Mouse (Mus musculus) midbrain, embryonic 12.5 days (tissue): Measurements from ENCODE around the gene Rtn4rl2. TPM values are rescaled to one million over a fixed set of nuclear protein-coding genes. Genes with fewer than 3 reads are reported as not detected.

Experiments used
- ATAC-seq: fragments of 200-750 bp; cut with Nextera tagmentation; 2 replicates; pipeline ENCODE4 v1.8.0; 2017; ENCODE audit warnings: low read depth, moderate TSS enrichment, moderate library complexity; ENCODE audit not compliant: low FRiP score
- H3K27ac ChIP-seq: fragments of 300-500 bp; sonication (generic); replicated peaks from 2 replicates; pipeline ENCODE4 v1.5.1; 2016; ENCODE audit warnings: mild to moderate bottlenecking
- H3K27me3 ChIP-seq: fragments of 300-500 bp; sonication (generic); 2 replicates; pipeline ENCODE4 v1.6.1; 2016; ENCODE audit warnings: mild to moderate bottlenecking
- H3K36me3 ChIP-seq: fragments of 300-500 bp; sonication (generic); 2 replicates; pipeline ENCODE4 v1.6.1; 2016
- H3K4me1 ChIP-seq: fragments of 300-500 bp; sonication (generic); 2 replicates; pipeline ENCODE4 v1.6.1; 2016
- H3K4me2 ChIP-seq: fragments of 300-500 bp; sonication (generic); replicated peaks from 2 replicates; pipeline ENCODE4 v1.6.1; 2016; ENCODE audit warnings: mild to moderate bottlenecking, moderate library complexity
- H3K4me3 ChIP-seq: fragments of 300-500 bp; sonication (generic); 2 replicates; pipeline ENCODE4 v1.5.1; 2016; ENCODE audit warnings: mild to moderate bottlenecking
- H3K9ac ChIP-seq: fragments of 300-500 bp; sonication (generic); replicated peaks from 2 replicates; pipeline ENCODE4 v1.6.1; 2016; ENCODE audit warnings: mild to moderate bottlenecking, moderate library complexity
- H3K9me3 ChIP-seq: fragments of 300-500 bp; sonication (generic); 2 replicates; pipeline ENCODE4 v1.6.1; 2016; ENCODE audit warnings: mild to moderate bottlenecking
- WGBS: fragments of 180-500 bp; shearing (Covaris S2); methylation state at CpG from one replicate; pipeline ENCODE4 v1.1.7; 2016; 5-methylcytosine and 5-hydroxymethylcytosine counted together
- polyA plus RNA-seq: library from polyadenylated mRNA; unstranded; fragments of >200 nt; fragmentation: Nextera tagmentation; extraction: Ambion mirVana; gene quantifications from 2 replicates; pipeline ENCODE4 v1.2.1, GENCODE M21; 2016

Gene Rtn4rl2
- polyA plus RNA-seq, 1 experiment from 2014 or later, result 4.1 TPM

DNA sequence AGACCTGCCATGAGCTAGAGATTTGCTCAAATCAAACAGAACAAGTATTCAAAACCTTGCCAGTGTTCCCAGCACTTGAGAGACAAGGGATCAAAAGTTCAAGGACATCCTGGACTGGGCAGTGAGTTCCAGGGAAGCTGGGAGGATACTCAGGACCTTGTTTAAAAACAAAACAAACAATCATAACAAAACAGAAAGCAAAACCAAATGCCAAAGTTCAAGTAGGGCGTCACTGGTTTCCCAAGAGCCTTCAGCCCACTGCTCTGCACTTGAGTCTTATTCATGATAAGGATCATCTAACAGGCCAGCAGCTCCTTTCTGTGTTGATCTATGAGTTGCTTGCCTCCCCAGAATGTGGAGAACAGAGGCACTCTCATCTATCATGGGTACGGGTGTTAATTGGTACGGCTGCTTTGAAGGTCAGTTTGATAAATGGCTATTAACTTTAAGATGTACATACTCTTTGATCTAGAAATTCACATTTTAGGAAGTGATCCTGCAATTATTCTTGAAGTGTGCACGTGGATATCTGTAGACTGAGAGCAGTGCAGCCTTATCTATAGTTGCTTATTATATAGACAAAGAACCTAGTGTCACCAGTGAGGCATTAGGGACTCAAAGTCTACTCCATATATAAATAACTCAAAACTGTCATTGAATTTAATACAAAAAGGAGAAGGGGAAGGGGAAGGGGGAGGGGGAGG, 9.1 kb upstream of the Rtn4rl2 start:
- Histone ChIP-seq H3K27ac (no peak overlapping the region), H3K36me3 (no peaks in the 10 kb centered on the region), H3K4me2 (no peak overlapping the region), H3K4me1 (no peaks in the 10 kb centered on the region), H3K4me3 (no peak overlapping the region), H3K9ac (no peak overlapping the region), H3K27me3 (peaks cover 9% of the 10 kb centered on the region), H3K9me3 (no peaks in the 10 kb centered on the region)
- no peak for ATAC-seq
- WGBS, result 81% methylated on average over 4 of the region's 4 CpGs

GRCm38 (mm10) chr2:84893359-84893758, 6.8 kb upstream of the Rtn4rl2 start:
- Histone ChIP-seq H3K36me3 (no peaks in the 10 kb centered on the region), H3K27me3 (peaks cover 24% of the 10 kb centered on the region), H3K4me2 (no peak overlapping the region), H3K9ac (no peak overlapping the region), H3K4me3 (no peak overlapping the region), H3K4me1 (peaks cover 10% of the 10 kb centered on the region; the same call in 1 of the 2 replicates), H3K9me3 (no peaks in the 10 kb centered on the region), H3K27ac (no peak overlapping the region)
- WGBS, result 46% methylated on average over 6 of the region's 6 CpGs
- no peak for ATAC-seq

DNA sequence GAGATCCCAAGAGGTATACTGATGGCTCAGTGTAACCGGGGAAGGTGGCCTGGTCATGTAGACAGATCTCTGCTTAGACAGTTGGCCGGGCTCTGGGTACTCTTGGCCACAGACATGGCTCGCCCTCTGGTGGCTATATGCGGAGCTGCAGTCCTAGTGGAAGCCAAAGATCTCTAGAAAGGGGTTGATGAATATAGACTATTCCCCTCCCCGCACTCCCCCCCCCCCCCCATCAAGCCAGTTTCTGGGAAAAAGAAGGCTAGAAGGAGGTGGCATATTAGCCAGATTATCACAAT, 3.5 kb upstream of the Rtn4rl2 start:
- peaks cover 33% of the 10 kb centered on the region for H3K4me1 ChIP-seq
- under 1% methylated on average over 5 of the region's 5 CpGs for WGBS
- H3K9ac ChIP-seq, result no peak overlapping the region
- H3K4me2 ChIP-seq, result no peak overlapping the region
- no peaks in the 10 kb centered on the region for H3K9me3 ChIP-seq
- H3K27me3 ChIP-seq, result peaks cover 58% of the 10 kb centered on the region
- H3K36me3 ChIP-seq, result no peaks in the 10 kb centered on the region
- H3K27ac ChIP-seq, result no peak overlapping the region
- ATAC-seq, result no peak
- H3K4me3 ChIP-seq, result no peak overlapping the region

- H3K4me2 ChIP-seq, result peak overlapping the region; percentile 94
- no peaks in the 10 kb centered on the region for H3K9me3 ChIP-seq
- 13% methylated on average over 14 of the region's 14 CpGs for WGBS
- H3K27ac ChIP-seq, result no peak overlapping the region
- H3K36me3 ChIP-seq, result no peaks in the 10 kb centered on the region
- H3K9ac ChIP-seq, result peak overlapping the region; percentile 24; the same call in 1 of the 2 replicates
- H3K27me3 ChIP-seq, result peaks cover 63% of the 10 kb centered on the region
- peak overlapping the region; percentile 30 for H3K4me3 ChIP-seq
- no peak for ATAC-seq
- H3K4me1 ChIP-seq, result peaks cover 33% of the 10 kb centered on the region
Observed at GRCm38 (mm10) chr2:84889316-84890044, 3.0 kb upstream of the Rtn4rl2 start.

- H3K4me1 ChIP-seq, result peaks cover 34% of the 10 kb centered on the region
Observed at GRCm38 (mm10) chr2:84888657-84889315, 2.3 kb upstream of the Rtn4rl2 start.

DNA sequence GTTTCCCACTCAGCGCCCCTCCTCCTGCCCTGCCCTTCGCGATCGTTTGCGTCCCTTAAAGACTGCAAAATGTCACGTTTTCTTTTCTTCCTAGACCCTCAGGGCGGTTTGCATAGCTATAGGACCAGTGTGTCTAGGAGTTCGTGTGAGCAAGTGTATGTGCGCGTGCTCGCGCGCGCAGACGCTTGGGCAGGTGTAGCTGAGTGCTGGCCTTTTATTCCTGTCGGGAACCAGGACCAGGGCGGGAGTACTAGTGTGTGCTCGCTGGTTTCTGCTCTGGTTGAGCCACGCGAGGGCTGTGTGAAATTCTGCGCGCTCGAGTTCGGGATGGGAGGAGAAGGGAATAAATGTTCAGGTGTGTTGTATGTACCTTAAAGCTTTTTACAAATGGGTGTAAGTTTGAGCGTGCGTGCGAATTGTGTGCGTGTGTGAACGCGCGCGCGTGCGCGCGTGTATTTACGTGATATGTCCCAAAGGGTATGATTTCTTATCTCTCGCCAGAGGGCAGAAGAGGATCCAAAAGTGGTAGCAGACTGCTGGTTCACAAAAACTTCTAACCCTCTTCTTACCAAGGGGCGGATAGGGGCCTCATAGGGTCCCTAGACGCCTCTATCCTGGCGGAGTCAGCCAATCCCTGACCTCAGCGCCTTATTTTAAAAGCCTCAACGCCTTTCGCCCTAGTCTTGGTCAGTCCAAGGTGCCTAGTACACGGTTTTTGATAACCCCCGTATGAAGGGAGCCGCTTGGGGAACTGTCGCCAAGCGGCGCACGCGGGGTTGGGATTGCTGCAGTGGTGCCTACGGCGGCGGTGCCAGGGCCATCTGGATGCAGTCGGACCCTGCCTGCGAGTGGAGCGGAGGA, 1.1 kb upstream of the Rtn4rl2 start:
- peaks cover 46% of the 10 kb centered on the region for H3K4me1 ChIP-seq
- under 1% methylated on average over 58 of the region's 58 CpGs for WGBS
- H3K27ac ChIP-seq, result no peak overlapping the region
- peaks cover 82% of the 10 kb centered on the region for H3K27me3 ChIP-seq
- H3K9ac ChIP-seq, result 0 out of 2 replicates have a peak overlapping the region, but pooled peaks have one; percentile 58
- H3K4me3 ChIP-seq, result peak overlapping the region; percentile 62
- peak overlapping the region; percentile 94 for H3K4me2 ChIP-seq
- peak; percentile 17 for ATAC-seq
- no peaks in the 10 kb centered on the region for H3K36me3 ChIP-seq
- H3K9me3 ChIP-seq, result no peaks in the 10 kb centered on the region

More at GRCm38 (mm10) chr2:84888657-84889315, 2.3 kb upstream of the Rtn4rl2 start:
- Histone ChIP-seq H3K36me3 (no peaks in the 10 kb centered on the region), H3K27me3 (peaks cover 70% of the 10 kb centered on the region), H3K9ac (peak overlapping the region; percentile 24; the same call in 1 of the 2 replicates), H3K4me3 (peak overlapping the region; percentile 30), H3K4me2 (peak overlapping the region; percentile 94), H3K9me3 (no peaks in the 10 kb centered on the region), H3K27ac (no peak overlapping the region)
- 2% methylated on average over 27 of the region's 28 CpGs for WGBS
- no peak for ATAC-seq

DNA sequence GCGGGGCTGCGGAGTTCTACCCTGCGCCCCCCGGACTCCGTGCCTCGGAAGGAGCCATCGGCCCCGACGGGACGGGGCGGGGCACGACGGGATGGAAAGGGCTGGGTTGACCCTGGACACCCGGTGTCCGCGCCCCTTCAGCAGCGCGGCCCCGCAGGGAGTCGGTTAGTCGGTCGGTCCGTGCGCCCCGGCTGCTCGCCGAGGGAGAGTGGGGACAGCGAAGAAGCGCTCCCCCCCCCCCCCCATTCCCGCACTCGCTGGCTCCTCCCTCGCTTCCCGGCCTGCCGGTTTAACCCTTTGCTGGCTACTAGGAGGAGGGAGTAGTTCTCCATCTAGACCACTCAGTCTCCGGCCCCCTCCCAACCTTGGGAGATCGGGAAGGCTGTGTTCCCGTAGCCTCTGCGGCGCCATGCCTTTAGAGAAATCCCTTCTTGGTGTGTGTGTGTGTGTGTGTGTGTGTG, 341 bp upstream of the Rtn4rl2 start:
- peak; percentile 41 for ATAC-seq
- Histone ChIP-seq H3K4me2 (peak overlapping the region; percentile 94), H3K27me3 (peaks cover 89% of the 10 kb centered on the region), H3K36me3 (no peaks in the 10 kb centered on the region), H3K9ac (peak overlapping the region; percentile 58), H3K9me3 (no peaks in the 10 kb centered on the region), H3K27ac (no peak overlapping the region; the same call in 1 of the 2 replicates), H3K4me3 (peak overlapping the region; percentile 62), H3K4me1 (peaks cover 48% of the 10 kb centered on the region)
- 0% methylated on average over 32 of the region's 39 CpGs for WGBS

DNA sequence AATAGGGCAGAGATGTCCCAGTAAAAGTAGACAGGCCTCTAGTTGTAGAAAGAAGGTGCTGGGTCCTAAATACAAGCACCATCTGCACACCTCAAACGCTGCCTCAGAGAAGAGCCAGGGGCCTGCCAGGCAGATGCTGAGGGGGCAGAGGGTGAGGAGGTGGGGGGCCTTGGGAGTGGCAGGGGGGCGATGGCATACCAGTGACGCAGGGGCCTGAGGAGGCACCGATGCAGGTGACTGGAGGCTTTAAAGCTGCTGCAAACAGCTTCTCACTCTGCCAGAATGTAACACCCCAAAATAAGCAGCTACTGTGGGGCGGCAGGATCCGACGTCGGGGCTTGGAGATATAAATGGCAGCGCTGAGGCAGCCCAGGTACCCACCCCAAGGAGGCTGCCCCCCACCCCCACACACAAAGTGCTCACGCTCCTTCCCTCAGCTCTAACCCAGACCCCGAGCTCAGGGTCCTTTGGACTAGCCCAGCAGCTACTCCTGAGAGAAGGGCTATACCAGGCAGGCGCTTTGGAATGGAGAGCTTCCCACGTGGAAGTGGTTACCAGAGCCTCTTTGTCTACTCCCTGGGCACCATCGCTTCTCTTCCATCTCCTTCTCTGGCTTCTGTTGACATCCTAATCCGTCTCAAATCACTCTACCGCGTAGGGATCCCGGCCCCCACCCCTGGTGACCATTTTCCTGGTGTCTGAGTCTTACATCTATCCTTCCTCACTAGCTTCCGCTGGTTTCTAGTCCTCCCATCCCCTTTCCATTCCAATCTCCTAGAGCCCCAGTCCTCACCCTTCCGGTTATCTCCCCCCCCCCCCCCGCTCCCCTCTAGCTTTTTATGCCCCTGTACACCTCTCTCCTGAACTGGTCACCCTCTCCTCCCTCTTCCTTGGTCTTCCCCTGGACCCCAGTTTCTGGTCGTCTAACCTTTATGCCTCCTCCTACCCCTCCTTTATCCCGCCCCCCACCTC, 1.1 kb downstream of the Rtn4rl2 start:
- H3K4me1 ChIP-seq, result peaks cover 48% of the 10 kb centered on the region
- H3K27me3 ChIP-seq, result peaks cover 93% of the 10 kb centered on the region
- no peak for ATAC-seq
- peak overlapping the region; percentile 94 for H3K4me2 ChIP-seq
- no peaks in the 10 kb centered on the region for H3K9me3 ChIP-seq
- H3K27ac ChIP-seq, result no peak overlapping the region
- 11% methylated on average over 20 of the region's 23 CpGs for WGBS
- peak overlapping the region; percentile 62 for H3K4me3 ChIP-seq
- 0 out of 2 replicates have a peak overlapping the region, but pooled peaks have one; percentile 25 for H3K9ac ChIP-seq
- no peaks in the 10 kb centered on the region for H3K36me3 ChIP-seq

- ATAC-seq, result no peak
- Histone ChIP-seq H3K36me3 (no peaks in the 10 kb centered on the region), H3K4me2 (peak overlapping the region; percentile 94), H3K9me3 (no peaks in the 10 kb centered on the region), H3K27ac (no peak overlapping the region), H3K4me1 (peaks cover 48% of the 10 kb centered on the region), H3K27me3 (peaks cover 97% of the 10 kb centered on the region), H3K4me3 (peak overlapping the region; percentile 62), H3K9ac (no peak overlapping the region)
- WGBS, result 53% methylated on average over 4 of the region's 4 CpGs
Observed at GRCm38 (mm10) chr2:84884611-84885010, 1.9 kb downstream of the Rtn4rl2 start.

DNA sequence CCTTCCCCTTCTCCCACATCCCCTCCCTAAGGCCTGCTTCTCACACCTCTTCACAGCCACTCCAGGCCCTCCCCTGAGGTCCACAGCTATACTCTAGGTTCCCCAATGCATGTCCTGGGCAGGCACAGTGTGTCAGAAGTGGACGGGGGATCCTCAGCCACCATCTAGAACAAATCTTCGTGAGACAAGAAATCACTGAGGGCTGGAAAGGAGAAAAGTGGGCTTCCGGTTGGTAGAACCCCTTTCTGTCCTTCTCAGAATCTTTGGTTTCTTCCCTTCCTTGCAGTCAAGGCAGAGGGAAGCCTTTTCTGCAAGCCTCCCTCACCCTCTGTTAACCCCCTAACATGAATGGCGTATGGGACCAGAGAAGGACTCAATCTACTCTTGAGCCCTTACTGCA, 2.6 kb downstream of the Rtn4rl2 start:
- 64% methylated on average over 4 of the region's 4 CpGs for WGBS
- Histone ChIP-seq H3K4me3 (0 out of 2 replicates have a peak overlapping the region, but pooled peaks have one; percentile 24), H3K27ac (no peak overlapping the region), H3K9me3 (no peaks in the 10 kb centered on the region), H3K36me3 (no peaks in the 10 kb centered on the region), H3K27me3 (peaks cover 90% of the 10 kb centered on the region), H3K4me1 (peaks cover 42% of the 10 kb centered on the region), H3K4me2 (peak overlapping the region; percentile 49), H3K9ac (no peak overlapping the region)
- no peak for ATAC-seq
